Mouse (Mus musculus) urinary bladder, adult 2 months (tissue): ENCODE results near the gene Gm21394. TPM values are rescaled to one million over a fixed set of nuclear protein-coding genes. Genes with fewer than 3 reads are reported as not detected.
"Not testable (repeated sequence)": the region's sequence is repeated elsewhere in the genome, so short reads cannot be mapped to it uniquely, and the experiment has no call there.

ENCODE experiments used
- DNase-seq: peaks from one replicate; pipeline ENCODE4 v3.0.0; 2022; ENCODE audit warnings: low spot score
- polyA plus RNA-seq: library from polyadenylated mRNA; depleted of rRNA; stranded (reverse); fragments of >200 nt; gene quantifications from 2 replicates; pipeline ENCODE4 v1.2.3, GENCODE M21; 2012; rRNA removed

Gene Gm21394
- polyA plus RNA-seq, result not detected in 2 replicates

- not testable (repeated sequence) for DNase-seq
These were observed at the start of gene Gm21394 for GRCm38 (mm10) chrY:84564807-84565206. TSS of gene Gm21394 (minus strand) at chrY:84564907.

Other genes with a start within 250 kb of the Gm21394 start
- not detected in 2 replicates for gene Gm21409, start 181.8 kb upstream of the Gm21394 start, polyA plus RNA-seq